Mouse (Mus musculus) liver (tissue): ENCODE results near the gene Gm45716.
"Not testable (repeated sequence)": the region's sequence is repeated elsewhere in the genome, so short reads cannot be mapped to it uniquely, and the experiment has no call there.

Experiments used
- DNase-seq: peaks from one replicate; pipeline ENCODE4 v3.0.0-alpha.2; 2020; ENCODE audit warnings: mixed read lengths

Gene Gm45716

DNA sequence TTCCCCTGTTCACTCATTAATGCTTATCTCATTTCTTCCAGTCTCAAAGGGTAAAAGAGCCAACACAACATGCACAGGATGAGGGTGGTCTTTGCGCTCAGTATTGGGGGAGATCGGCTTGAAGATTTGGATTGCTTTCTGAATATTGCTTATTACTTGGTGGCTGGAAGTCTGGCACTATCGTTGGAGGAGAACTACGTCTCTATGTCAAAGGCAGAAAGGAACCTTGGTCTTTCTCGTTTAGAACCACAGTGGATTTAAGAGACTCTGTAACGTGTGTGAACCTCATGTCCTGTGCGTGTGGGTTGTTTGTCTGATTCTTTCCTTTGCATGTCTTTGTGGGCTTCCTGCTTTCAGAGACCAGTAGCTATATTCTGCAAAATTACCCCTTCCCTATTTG, 63.2 kb downstream of the Gm45716 start:
- DNase-seq, result no peak

- DNase-seq, result no peak
These were observed 64.4 kb downstream of the Gm45716 start for GRCm38 (mm10) chr11:90251923-90252322.

- no peak for DNase-seq
These were observed 64.9 kb downstream of the Gm45716 start for GRCm38 (mm10) chr11:90252366-90252765.

- no peak for DNase-seq
These were observed 67.1 kb downstream of the Gm45716 start for GRCm38 (mm10) chr11:90254536-90254935.

- no peak for DNase-seq
These were observed 68.2 kb downstream of the Gm45716 start for GRCm38 (mm10) chr11:90255687-90256086.

- no peak for DNase-seq
These were observed 69.5 kb downstream of the Gm45716 start for GRCm38 (mm10) chr11:90256833-90257525.

DNA sequence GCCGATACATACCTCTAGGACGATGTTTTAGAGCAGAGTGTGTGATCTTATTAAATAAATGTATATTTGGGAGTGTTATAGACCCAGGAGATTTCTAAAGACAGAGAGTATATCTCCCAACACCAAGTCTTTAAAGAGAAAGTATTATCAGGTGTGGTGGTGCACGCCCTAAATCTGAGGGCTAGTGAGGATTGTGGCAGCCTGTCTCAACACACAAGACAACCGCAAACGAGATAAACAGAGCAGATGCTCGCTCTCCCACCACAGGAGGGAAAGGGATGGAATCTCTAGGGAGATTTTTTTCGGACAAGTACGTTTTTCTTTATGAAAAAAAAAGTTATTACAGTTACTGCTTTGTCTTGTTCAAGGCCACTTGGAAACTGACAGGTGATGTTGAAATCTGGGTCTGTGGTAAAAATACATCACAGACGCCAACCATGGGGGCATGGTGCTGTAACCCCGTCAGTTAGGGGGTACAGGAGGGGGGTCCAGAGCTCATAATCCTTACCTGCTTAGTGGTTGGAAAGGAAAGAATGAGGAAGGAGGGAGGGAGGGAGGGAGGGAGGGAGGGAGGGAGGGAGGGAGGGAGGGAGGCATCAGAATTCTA, 70.9 kb downstream of the Gm45716 start:
- no peak for DNase-seq

DNA sequence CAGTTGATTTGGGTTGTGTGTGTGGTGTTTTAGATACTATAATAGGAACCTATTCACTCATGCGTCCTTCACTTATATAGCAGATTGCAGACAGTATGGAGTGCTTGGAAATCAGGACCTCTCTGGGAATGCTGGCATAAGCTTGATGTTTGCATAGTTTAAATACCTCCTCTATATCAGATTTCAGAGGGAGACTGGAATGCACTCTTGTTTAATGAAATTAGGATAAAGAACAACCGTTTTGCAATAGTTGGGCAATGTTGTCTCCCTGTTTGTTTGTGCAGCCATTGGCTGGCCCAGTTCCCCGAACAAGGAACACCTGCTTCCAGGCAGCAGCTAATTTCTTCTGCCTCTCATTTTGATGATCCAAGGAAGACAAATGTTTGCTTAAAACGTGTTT, 71.6 kb downstream of the Gm45716 start:
- no peak for DNase-seq

- no peak for DNase-seq
These were observed 72.3 kb downstream of the Gm45716 start for GRCm38 (mm10) chr11:90259826-90260225.

DNA sequence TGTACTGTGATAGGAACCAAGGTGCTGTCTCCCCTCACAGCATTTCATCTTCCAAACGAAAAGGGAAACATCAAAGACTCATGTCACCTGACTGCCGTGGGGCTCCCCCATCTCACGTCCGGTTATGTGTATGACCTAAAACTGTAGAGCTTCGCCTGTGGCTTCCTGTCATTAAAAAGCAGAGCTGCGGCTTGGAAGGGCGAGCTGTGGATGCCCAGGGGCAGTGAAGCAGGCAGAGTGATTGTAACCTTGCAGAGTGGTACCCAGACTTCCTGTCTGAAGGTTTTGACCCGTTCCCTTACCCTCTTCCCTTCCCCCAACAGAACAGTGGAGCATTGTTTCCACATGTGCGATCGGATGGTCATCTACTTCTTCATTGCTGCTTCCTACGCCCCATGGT, 76.7 kb downstream of the Gm45716 start:
- DNase-seq, result no peak

GRCm38 (mm10) chr11:90265581-90265980, 78.1 kb downstream of the Gm45716 start:
- no peak for DNase-seq

DNA sequence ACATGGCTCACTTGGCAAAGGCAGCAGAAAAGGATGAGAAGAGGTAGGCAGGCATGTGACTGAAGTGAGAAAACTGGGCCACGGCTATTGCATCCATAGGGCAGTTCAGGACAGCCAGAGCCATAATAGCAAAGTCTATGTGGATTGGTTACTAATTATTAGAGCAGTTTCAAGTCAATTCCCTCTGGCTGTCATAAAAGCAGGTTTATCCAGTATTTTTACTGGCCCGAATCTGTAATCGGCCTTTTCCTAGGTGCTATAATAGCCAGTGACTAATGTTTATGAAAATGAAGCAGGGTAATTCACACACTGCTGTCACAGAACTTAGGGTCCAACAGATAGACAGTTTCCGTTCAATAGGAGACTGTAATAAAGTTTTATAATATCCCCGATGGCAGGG, 81.5 kb downstream of the Gm45716 start:
- DNase-seq, result no peak

DNA sequence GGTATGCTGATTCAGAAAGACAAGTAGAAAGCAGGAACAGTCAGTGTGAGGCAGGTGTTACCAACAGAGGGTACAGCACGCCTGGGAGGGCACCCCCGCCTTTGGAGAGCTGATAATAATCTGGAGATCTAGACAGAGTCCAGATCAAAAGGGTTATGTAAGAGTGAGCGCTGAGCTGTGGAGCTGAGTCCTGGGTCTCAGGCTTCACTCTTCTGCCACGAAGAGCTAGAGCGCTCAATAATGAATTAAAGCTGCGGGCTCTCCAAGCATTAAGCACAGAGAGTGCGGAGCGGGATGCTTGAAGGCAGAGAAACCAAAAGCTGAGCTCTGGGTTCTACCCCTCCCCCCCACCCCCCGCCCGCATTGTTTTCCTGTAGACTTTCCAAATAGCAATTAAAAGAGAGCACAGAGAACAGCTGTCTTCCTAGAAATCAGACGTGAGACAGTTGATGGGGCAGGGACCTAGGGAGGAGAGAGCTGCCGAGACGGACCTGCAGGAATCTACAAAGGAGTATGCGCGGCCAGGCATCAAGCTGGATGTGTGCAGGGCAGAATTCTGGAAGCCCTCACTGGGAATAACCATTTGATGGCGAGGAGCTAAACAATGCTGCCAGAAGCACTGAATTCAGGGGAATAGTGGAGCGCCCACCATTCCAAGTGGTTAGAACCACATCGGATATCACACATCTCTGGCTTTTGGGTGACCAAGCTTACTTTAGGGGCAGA, 82.1 kb downstream of the Gm45716 start:
- DNase-seq, result no peak

DNA sequence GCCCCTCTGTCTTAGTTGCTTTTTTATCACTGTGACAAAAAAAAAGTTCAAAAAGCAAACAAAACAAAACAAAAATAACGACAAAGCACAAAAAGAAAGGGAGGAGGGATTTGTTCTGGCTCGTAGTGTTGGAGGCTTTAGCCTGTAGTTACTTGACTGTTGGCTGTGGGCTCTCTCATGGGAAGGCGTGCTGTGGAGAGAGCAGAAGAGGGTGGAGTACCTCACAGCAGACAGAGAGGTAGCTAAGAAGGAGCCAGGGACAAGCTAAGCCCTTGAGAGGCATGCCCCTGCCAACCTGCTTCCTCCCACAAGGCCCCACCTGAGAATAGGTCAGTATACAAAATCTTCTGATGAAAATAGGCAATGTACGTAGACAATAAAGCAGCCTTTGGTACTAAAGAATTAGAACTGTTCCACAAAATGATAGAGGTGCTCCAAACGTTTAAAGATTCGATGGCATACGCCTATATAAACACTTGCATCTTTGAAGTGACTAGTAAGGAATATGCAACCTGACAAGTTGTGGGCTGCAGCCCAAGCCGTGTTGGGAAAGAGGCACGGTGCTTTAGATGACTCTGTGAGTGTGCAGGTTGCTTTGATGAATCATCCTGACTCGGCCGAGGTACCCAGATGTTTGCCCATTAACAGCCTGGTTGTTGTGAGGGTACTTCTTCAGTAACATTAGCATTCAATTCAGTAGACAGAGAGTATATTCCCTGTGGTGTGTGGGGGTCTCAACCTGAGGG, 82.8 kb downstream of the Gm45716 start:
- DNase-seq, result no peak

- no peak for DNase-seq
These were observed 86.7 kb downstream of the Gm45716 start for GRCm38 (mm10) chr11:90274187-90274586.

DNA sequence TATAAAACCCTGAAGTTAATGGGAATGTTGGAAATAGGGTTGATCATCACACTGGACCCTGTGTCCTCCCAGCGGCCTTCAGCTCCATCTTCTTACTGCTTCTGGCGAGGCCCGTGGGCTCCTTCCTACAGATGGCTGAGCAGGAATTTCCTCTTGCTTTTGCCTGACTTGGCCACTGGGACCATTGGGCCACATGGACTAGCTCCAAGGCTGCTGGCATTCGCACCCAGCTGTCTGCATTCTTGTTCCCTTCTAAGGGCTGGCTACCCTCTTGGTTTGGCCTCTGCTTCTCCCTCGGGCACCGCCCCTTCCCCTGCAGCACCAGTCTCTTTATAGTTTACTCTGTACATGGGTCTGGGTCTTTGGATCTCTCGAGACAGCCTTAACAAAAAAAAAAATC, 88.2 kb downstream of the Gm45716 start:
- no peak for DNase-seq

DNA sequence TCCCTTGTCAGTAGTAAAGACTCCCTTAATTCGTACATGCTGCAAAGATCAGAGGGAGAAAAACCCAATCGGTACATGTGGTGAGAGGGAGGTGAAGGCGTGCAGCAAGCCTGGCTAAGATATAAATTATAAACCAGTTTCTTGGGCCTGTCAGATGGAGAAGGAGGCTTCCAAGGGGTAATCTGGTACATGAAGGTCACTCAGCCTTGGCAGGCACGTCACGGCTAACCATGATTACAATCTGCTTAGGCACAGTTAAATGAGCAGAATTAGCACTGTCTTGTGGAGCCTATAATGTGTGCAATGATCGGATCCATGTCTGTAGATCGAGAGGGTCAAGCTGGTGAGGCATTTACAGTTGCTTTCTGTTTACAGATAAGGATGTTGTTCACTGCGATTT, 88.7 kb downstream of the Gm45716 start:
- DNase-seq, result no peak

DNA sequence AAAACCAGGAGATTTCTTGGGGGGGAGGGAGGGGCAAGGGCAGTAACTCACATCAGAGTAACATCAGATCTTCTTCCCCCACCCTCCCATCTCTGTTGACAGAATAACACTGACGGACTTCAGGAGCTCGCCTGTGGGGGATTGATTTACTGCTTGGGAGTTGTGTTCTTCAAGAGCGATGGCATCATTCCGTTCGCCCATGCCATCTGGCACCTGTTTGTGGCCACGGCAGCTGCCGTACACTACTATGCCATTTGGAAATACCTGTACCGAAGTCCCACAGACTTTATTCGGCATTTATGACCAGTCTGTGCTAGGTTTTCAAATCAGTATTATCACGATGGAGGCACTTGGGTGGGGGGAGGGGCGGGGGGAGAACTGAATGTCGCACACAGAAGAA, 89.1 kb downstream of the Gm45716 start:
- no peak for DNase-seq

DNA sequence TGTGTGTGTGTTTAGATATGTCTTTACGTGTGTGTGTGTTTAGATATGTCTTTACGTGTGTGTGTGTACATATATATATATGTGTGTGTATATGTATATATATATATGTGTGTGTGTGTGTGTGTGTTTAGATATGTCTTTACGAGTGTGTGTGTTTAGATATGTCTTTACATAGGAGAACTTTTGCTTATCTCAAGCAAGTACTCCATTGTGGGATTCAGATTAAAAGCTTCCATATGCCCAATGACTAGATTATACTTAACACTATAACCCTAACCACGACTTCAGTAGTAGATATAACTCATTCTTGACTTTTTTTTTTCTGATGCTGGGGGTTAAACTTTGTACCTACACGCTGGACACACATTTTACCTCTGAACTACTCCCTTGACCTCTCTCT, 92.6 kb downstream of the Gm45716 start:
- no peak for DNase-seq

GRCm38 (mm10) chr11:90281943-90282342, 94.5 kb downstream of the Gm45716 start:
- not testable (repeated sequence) for DNase-seq

DNA sequence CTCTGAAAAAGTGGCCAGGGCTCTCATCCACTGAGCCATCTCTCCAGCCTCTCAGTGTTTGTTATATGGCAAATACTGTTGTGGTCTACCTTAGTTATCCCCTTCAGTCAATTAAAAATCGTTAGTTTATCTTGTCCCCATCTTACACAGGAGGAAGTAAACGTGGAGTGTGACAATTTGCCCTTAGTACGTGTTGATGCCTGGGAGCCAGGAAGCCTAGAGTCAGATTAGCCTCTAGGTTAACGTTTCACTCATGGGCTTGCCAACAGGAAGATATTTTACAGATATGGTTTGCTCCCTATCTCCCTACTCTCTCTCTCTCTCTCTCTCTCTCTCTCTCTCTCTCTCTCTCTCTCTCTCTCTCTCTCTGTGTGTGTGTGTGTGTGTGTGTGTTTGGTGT, 95.7 kb downstream of the Gm45716 start:
- no peak for DNase-seq

DNA sequence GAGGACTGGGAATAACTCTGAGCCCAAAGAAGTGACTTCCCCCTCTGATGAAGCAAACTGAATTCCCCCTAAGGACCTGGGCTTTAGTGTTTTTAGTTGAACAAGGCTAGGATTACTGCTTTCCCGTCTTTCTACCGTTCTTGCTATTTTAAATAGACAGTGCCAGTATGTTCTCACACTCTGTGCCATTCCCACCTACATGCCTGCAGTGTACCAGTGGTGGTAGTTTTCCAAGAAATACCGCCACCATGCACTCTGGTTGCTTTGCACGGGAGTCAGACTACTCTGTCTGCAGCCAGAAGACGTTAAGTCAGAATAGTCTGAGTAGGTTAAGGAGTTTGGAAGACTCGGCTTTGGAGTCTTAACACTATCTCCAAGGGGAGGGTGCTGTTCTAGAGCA, 96.1 kb downstream of the Gm45716 start:
- DNase-seq, result no peak

GRCm38 (mm10) chr11:90284079-90284478, 96.6 kb downstream of the Gm45716 start:
- no peak for DNase-seq

DNA sequence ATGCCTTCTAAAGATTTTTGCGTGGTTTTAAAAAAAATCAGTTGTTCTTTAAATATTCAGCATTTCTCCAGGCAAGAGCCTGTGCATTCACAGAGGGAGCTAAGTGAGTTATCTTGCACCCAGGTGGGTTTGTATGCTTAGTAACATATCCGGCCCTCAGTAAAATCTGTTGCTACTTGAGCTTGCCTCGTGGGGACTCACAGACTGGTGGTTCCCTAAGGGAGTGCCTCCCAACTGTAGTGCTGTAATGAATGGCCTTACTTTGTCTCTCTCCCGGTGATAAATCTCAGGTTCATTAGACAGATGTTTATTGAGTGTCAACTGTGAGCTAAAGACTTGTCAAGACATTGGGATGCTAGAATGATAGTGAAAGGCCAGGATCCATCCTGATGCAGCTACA, 97.1 kb downstream of the Gm45716 start:
- no peak for DNase-seq
